12 mouse cellular contexts compared by ENCODE assay signal in the genomic region with DNA sequence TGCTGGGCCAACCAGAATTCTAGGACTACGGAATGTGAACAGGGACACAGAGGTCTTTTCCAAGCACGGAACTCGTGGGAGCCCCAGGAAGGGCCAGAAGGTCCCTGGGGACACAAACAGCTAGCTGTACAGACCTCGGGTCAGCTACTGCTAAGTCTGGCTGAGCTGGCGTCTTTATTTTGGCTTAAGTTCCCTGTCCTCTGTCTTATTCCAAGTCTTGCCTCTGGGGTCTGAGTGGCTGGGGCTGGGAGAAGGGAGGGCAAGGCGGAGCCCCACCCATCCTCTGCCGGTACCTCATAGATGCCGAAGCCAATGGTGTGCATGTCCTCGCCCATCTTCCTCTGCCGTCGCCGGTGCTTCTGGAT. TPM values are rescaled to one million over a fixed set of nuclear protein-coding genes. Genes with fewer than 3 reads are reported as not detected.
DNase-seq lines count a peak whose midpoint lies in the region; ATAC-seq and TF ChIP-seq lines count a peak whose summit lies in the region.
"Had no signal": no experiment of that assay in that cellular context is flagged by ENCODE, and none has a peak within 500 bp of the region (broad histone marks: within the 10 kb centered on the region; RNA-seq: fewer than 3 reads in every experiment).

No protein-coding gene starts in this region.

- no peak for TF ChIP-seq CTCF in intestine, postnatal 0 days (IDR thresholded peaks at IDR 0.05; ENCODE audit: low read depth)

- H3K4me2 ChIP-seq in intestine, postnatal 0 days (replicated peaks; ENCODE audit: low read depth) = no peak overlapping the region
- H3K4me2 ChIP-seq: limb, embryonic 13.5 days had no signal

- H3K4me1 ChIP-seq in intestine, postnatal 0 days (replicated peaks; ENCODE audit: control insufficient read depth, insufficient read depth, low read length) = peaks cover 8% of the 10 kb centered on the region; the same call in 1 of the 2 replicates
- H3K4me1 ChIP-seq: limb, embryonic 13.5 days had no signal

- H3K9me3 ChIP-seq in intestine, postnatal 0 days (ENCODE audit: control insufficient read depth) = no peaks in the 10 kb centered on the region
- H3K9me3 ChIP-seq: limb, embryonic 13.5 days had no signal

- 90% methylated on average over 12 of the region's 12 CpGs for WGBS in intestine, postnatal 0 days

- H3K27me3 ChIP-seq in intestine, postnatal 0 days (replicated peaks; ENCODE audit: control insufficient read depth, insufficient read depth, low read length) = no peaks in the 10 kb centered on the region
- H3K27me3 ChIP-seq: limb, embryonic 13.5 days had no signal

- DNase-seq in cerebellum, adult 11-12 months = peak; percentile 40
- peak; percentile 28 to 57 for DNase-seq in layer of hippocampus, adult 18-20 months (ENCODE audit: low spot score in 2 of 2)
- no peak for DNase-seq in layer of hippocampus, adult 11-12 months (ENCODE audit: low spot score)
- peak; percentile 37 to 73 for DNase-seq in frontal cortex, postnatal 10 days (ENCODE audit: low spot score in 2 of 2)
- DNase-seq in kidney, postnatal 14 days = peak; percentile 74
- DNase-seq in T-cell, adult 2 months (ENCODE audit: low spot score) = no peak
- DNase-seq: adrenal gland, postnatal 25 days; cerebellum, adult 9-10 months had no signal

- peaks cover 56% of the 10 kb centered on the region for H3K36me3 ChIP-seq in intestine, postnatal 0 days (ENCODE audit: control insufficient read depth, insufficient read depth)

- no peak overlapping the region for H3K9ac ChIP-seq in intestine, postnatal 0 days (ENCODE audit: low read depth, low read length)
- H3K9ac ChIP-seq: limb, embryonic 13.5 days had no signal

- no peak for ATAC-seq in cerebellum, adult (ENCODE audit: insufficient number of reproducible peaks, low FRiP score, low TSS enrichment)
- ATAC-seq in intestine, postnatal 0 days = no peak
- ATAC-seq: inflammation-experienced regulatory T-cells, adult 6 months had no signal

- H3K27ac ChIP-seq in intestine, postnatal 0 days (ENCODE audit: low read depth, low read length) = no peak overlapping the region
- H3K27ac ChIP-seq: limb, embryonic 13.5 days had no signal

- no peak overlapping the region for H3K4me3 ChIP-seq in intestine, postnatal 0 days (ENCODE audit: low read depth, low read length)
- H3K4me3 ChIP-seq: limb, embryonic 13.5 days had no signal

RNA-seq across cellular contexts. Expression of a gene that starts 33.5 kb away (rescaled TPM):
- total RNA-seq in layer of hippocampus, adult 18-20 months (2021) = 10 to 100 TPM; 63.2 to 68.1 TPM
- 31.8 and 34.0 TPM in 2 replicates for polyA plus RNA-seq in intestine, postnatal 0 days (2015; fragmentation: Nextera tagmentation; extraction: Ambion mirVana)

Comparison
In these comparisons a context has a peak if more than half of its experiments do, and no peak if none do; other contexts are left out.
1. DNase-seq: peak in cerebellum, adult 11-12 months (single experiment), layer of hippocampus, adult 18-20 months (2 of 2), frontal cortex, postnatal 10 days (2 of 2) and kidney, postnatal 14 days (single experiment); none in layer of hippocampus, adult 11-12 months (single experiment) and T-cell, adult 2 months (single experiment).